Mouse (Mus musculus) stomach, postnatal 0 days (tissue): Measurements from ENCODE around the gene Ptk6.

ENCODE experiments used
- CTCF ChIP-seq: IDR thresholded peaks from 2 replicates; pipeline ENCODE4 v1.5.1; 2016; ENCODE audit warnings: antibody characterized with exemption, low read depth, mild to moderate bottlenecking, moderate library complexity
- EP300 ChIP-seq: optimal IDR thresholded peaks from 2 replicates; pipeline ENCODE3; 2016; ENCODE audit warnings: antibody characterized with exemption

DNA sequence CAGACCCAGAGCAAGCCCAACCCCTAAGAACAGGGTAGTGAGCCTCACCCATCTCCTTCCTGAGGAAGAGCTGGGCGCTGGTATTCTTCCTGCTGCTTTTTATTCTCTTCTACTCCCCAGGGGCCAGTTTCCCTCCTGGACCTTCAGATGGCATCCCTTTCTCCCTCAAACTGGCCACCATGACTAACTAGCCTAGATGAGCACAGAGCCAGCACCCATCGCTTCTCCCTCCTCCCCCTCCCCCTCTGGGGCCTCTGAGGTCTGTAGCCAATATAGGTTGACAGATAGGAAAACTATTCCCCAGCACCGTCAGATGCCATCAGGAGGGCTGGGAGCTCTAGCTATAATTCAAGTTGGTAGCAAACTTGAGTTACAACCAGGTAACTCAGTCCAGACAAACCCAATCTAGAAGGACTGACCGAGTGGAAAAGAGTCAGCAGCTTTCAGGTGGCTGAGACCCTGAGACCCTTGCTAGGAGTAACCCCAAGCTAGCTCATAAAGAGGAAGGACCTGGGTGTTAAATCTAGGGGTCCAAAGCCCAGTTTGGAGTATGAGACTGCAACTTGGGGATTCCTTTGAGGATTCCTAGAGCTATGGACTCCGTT, 16.4 kb upstream of the Ptk6 start:
- TF ChIP-seq CTCF (no peak), EP300 (no peak)
